Mouse (Mus musculus) cortical plate, adult 2 months (tissue): ENCODE measurements around the gene Paqr5.

Source experiments
- CTCF ChIP-seq: fragments of 200-500 bp; IDR thresholded peaks from 2 replicates; pipeline ENCODE4 v1.5.1; 2011; ENCODE audit warnings: mild to moderate bottlenecking, control low read depth, low read length; ENCODE audit not compliant: insufficient read depth; ENCODE audit errors: extremely low read depth
- POLR2A ChIP-seq: fragments of 200-500 bp; IDR thresholded peaks from 2 replicates; pipeline ENCODE4 v1.6.1; 2011; ENCODE audit warnings: mild to moderate bottlenecking, low read length, control low read depth; ENCODE audit not compliant: insufficient read depth; ENCODE audit errors: extremely low read depth

DNA sequence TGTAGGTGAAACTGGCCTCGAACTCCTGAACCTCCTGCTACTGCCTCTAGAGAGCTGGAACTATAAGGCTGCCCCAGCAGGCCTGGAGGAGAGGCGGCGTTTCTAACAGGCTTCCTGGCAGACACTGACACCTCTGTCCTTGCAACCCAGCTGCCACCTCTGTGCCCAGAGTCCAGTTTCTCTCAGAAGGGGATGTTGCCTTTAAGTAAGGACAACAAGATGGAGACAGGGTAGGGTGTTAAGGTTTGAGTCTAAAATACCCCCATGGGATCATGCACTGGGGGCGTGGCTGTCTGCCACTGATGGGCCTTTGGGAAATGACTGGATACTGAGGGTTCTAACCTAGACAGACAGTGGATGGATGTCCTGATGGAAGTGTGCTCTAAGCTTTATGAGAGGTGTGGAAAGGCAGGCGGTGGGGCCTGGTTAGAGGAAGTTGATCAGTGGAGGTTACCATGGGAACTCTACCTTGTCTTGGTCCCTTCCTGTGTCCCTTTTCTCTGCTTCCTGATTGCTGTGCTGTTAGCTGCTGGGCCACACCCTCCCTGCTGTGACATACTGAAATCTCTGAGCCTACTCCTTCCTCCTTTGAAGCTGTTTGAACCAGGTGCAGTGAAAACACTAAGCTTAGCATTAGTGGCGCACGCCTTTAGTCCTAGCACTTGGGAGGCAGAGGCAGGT is 43.6 kb downstream of the Paqr5 start:
- TF ChIP-seq CTCF (no peak), POLR2A (no peak)
